Mouse (Mus musculus): Measurements from ENCODE around the gene Fggy. TPM values are rescaled to one million over a fixed set of nuclear protein-coding genes. Genes with fewer than 3 reads are reported as not detected.

Gene Fggy
- polyA plus RNA-seq, 1 experiment from 2014 or later, result 10.9 TPM

- no peaks in the 10 kb centered on the region for H3K9me3 ChIP-seq (ENCODE audit: control insufficient read depth, low read length)
- H3K27ac ChIP-seq (ENCODE audit: low read depth), result no peak overlapping the region
- no peaks in the 10 kb centered on the region for H3K4me1 ChIP-seq (replicated peaks; ENCODE audit: control insufficient read depth, insufficient read depth, low read length)
- WGBS, result 89% methylated on average over 1 of the region's 1 CpGs
- H3K36me3 ChIP-seq (ENCODE audit: control insufficient read depth, insufficient read depth, low read length), result no peaks in the 10 kb centered on the region
- DNase-seq (ENCODE audit: low spot score) (no peak), ATAC-seq (replicated peaks; ENCODE audit: low FRiP score, low TSS enrichment, low read depth) (no peak)
- no peak overlapping the region for H3K4me3 ChIP-seq (ENCODE audit: low read depth, low read length)
- no peaks in the 10 kb centered on the region for H3K27me3 ChIP-seq (replicated peaks; ENCODE audit: control insufficient read depth, insufficient read depth, low read length)
- H3K9ac ChIP-seq (ENCODE audit: low read length), result no peak overlapping the region
- H3K4me2 ChIP-seq (ENCODE audit: low read length), result no peak overlapping the region
Observed at GRCm38 (mm10) chr4:95610663-95611062, 53.4 kb downstream of the Fggy start.

DNA sequence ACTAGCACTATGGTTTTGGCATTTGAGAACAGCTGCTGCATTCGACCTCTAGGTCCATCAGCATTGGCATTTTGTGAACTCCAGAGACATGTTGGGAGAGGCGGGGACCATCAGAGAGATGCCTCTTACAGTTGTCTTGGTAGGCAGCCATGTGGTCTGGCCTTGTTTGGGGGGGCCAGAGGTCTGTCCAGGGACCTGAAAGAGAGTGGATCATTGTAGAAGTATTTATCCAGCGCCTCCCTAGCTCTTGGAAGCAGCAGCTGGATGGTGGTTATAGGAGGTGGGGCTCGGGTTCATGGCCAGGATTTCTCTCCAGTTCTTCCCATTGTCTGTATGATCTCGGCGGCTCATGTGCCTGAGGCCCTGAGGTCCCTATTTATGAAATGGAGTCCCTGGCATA, 54.1 kb downstream of the Fggy start:
- no peaks in the 10 kb centered on the region for H3K36me3 ChIP-seq (ENCODE audit: control insufficient read depth, insufficient read depth, low read length)
- WGBS, result 82% methylated on average over 6 of the region's 6 CpGs
- no peak overlapping the region for H3K27ac ChIP-seq (ENCODE audit: low read depth)
- no peaks in the 10 kb centered on the region for H3K27me3 ChIP-seq (replicated peaks; ENCODE audit: control insufficient read depth, insufficient read depth, low read length)
- ATAC-seq (replicated peaks; ENCODE audit: low FRiP score, low TSS enrichment, low read depth) (no peak), DNase-seq (ENCODE audit: low spot score) (no peak)
- H3K4me2 ChIP-seq (ENCODE audit: low read length), result no peak overlapping the region
- no peaks in the 10 kb centered on the region for H3K9me3 ChIP-seq (ENCODE audit: control insufficient read depth, low read length)
- H3K9ac ChIP-seq (ENCODE audit: low read length), result no peak overlapping the region
- H3K4me1 ChIP-seq (replicated peaks; ENCODE audit: control insufficient read depth, insufficient read depth, low read length), result no peaks in the 10 kb centered on the region
- no peak overlapping the region for H3K4me3 ChIP-seq (ENCODE audit: low read depth, low read length)

DNA sequence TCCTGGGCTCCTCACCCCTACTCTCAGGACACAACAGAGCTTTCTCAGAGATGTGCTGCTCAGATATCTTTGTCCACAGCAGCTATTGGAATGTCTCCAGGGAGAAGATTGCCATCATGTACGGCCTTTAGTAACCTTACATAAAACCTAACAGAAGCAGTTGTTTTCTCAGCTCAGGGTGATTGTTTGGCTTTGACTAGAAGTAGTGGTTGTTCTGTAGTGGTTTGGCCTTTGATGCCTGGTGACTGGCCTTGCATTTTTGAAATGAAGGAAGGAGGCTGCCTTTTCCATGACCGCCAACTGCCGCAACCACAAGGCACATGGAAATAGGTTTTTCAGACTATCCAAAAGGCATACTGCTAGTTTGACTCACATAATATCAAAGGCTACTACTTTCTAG, 63.7 kb downstream of the Fggy start:
- Histone ChIP-seq H3K36me3 (ENCODE audit: control insufficient read depth, insufficient read depth, low read length) (no peaks in the 10 kb centered on the region), H3K4me3 (ENCODE audit: low read depth, low read length) (no peak overlapping the region), H3K4me2 (ENCODE audit: low read length) (no peak overlapping the region), H3K27ac (ENCODE audit: low read depth) (no peak overlapping the region), H3K9ac (ENCODE audit: low read length) (no peak overlapping the region), H3K9me3 (ENCODE audit: control insufficient read depth, low read length) (no peaks in the 10 kb centered on the region), H3K4me1 (replicated peaks; ENCODE audit: control insufficient read depth, insufficient read depth, low read length) (0 out of 2 replicates have a peak, but pooled peaks cover 3% of the 10 kb centered on the region), H3K27me3 (replicated peaks; ENCODE audit: control insufficient read depth, insufficient read depth, low read length) (no peaks in the 10 kb centered on the region)
- ATAC-seq (replicated peaks; ENCODE audit: low FRiP score, low TSS enrichment, low read depth) (no peak), DNase-seq (ENCODE audit: low spot score) (no peak)
- WGBS, result 88% methylated on average over 3 of the region's 3 CpGs

DNA sequence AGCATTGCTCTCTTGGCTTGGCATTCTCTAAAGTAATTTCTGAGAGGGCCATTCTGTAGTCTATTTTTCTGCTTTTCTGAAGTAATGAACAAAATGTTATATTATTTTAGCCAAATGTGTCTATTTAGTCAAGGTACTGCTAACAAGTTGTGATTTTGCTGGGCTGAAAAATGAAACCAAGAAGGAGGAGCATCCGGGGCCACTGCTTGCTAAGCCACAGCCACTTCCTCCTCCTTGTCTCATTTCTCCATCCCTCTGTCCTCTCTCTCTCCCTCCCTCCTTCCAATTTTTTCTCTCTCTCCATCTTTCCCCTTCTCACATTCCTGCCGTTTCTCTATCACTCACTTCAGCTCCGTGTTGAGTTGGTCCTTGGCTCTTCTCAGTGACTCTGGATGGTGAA, 67.4 kb downstream of the Fggy start:
- DNase-seq (ENCODE audit: low spot score) (no peak), ATAC-seq (replicated peaks; ENCODE audit: low FRiP score, low TSS enrichment, low read depth) (no peak)
- no peak overlapping the region for H3K27ac ChIP-seq (ENCODE audit: low read depth)
- no peaks in the 10 kb centered on the region for H3K27me3 ChIP-seq (replicated peaks; ENCODE audit: control insufficient read depth, insufficient read depth, low read length)
- H3K4me3 ChIP-seq (ENCODE audit: low read depth, low read length), result no peak overlapping the region
- H3K4me1 ChIP-seq (replicated peaks; ENCODE audit: control insufficient read depth, insufficient read depth, low read length), result no peaks in the 10 kb centered on the region
- no peaks in the 10 kb centered on the region for H3K9me3 ChIP-seq (ENCODE audit: control insufficient read depth, low read length)
- H3K4me2 ChIP-seq (ENCODE audit: low read length), result no peak overlapping the region
- no peaks in the 10 kb centered on the region for H3K36me3 ChIP-seq (ENCODE audit: control insufficient read depth, insufficient read depth, low read length)
- 88% methylated on average over 3 of the region's 3 CpGs for WGBS
- H3K9ac ChIP-seq (ENCODE audit: low read length), result no peak overlapping the region

GRCm38 (mm10) chr4:95625651-95626050, 68.3 kb downstream of the Fggy start:
- ATAC-seq (replicated peaks; ENCODE audit: low FRiP score, low TSS enrichment, low read depth) (no peak), DNase-seq (ENCODE audit: low spot score) (no peak)
- Histone ChIP-seq H3K9ac (ENCODE audit: low read length) (no peak overlapping the region), H3K4me1 (replicated peaks; ENCODE audit: control insufficient read depth, insufficient read depth, low read length) (no peaks in the 10 kb centered on the region), H3K27me3 (replicated peaks; ENCODE audit: control insufficient read depth, insufficient read depth, low read length) (no peaks in the 10 kb centered on the region), H3K27ac (ENCODE audit: low read depth) (no peak overlapping the region), H3K9me3 (ENCODE audit: control insufficient read depth, low read length) (no peaks in the 10 kb centered on the region), H3K36me3 (ENCODE audit: control insufficient read depth, insufficient read depth, low read length) (no peaks in the 10 kb centered on the region), H3K4me2 (ENCODE audit: low read length) (no peak overlapping the region), H3K4me3 (ENCODE audit: low read depth, low read length) (no peak overlapping the region)
- WGBS, result 76% methylated on average over 4 of the region's 4 CpGs

DNA sequence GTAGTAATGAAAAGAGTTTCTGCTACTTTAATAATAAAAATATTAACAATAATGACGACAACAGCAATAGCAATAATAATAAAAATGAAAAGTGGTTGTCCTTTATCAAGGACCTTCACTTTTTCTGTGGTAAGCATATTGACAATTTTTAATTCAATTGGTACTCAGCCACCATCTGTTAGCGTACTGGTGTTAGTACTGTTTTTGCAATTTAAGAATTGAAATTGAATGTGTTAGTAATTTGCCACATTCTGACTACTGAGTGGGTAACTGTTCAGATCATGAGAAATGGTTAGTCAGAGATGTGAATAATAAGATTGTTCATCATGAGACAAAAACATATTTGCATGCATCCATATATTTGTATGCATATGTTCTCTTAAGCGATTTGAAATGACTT, 68.9 kb downstream of the Fggy start:
- DNase-seq (ENCODE audit: low spot score) (no peak), ATAC-seq (replicated peaks; ENCODE audit: low FRiP score, low TSS enrichment, low read depth) (no peak)
- H3K9me3 ChIP-seq (ENCODE audit: control insufficient read depth, low read length), result no peaks in the 10 kb centered on the region
- H3K36me3 ChIP-seq (ENCODE audit: control insufficient read depth, insufficient read depth, low read length), result no peaks in the 10 kb centered on the region
- H3K9ac ChIP-seq (ENCODE audit: low read length), result no peak overlapping the region
- no peak overlapping the region for H3K27ac ChIP-seq (ENCODE audit: low read depth)
- H3K27me3 ChIP-seq (replicated peaks; ENCODE audit: control insufficient read depth, insufficient read depth, low read length), result no peaks in the 10 kb centered on the region
- WGBS, result 91% methylated on average over 3 of the region's 3 CpGs
- no peak overlapping the region for H3K4me3 ChIP-seq (ENCODE audit: low read depth, low read length)
- no peak overlapping the region for H3K4me2 ChIP-seq (ENCODE audit: low read length)
- H3K4me1 ChIP-seq (replicated peaks; ENCODE audit: control insufficient read depth, insufficient read depth, low read length), result no peaks in the 10 kb centered on the region

DNA sequence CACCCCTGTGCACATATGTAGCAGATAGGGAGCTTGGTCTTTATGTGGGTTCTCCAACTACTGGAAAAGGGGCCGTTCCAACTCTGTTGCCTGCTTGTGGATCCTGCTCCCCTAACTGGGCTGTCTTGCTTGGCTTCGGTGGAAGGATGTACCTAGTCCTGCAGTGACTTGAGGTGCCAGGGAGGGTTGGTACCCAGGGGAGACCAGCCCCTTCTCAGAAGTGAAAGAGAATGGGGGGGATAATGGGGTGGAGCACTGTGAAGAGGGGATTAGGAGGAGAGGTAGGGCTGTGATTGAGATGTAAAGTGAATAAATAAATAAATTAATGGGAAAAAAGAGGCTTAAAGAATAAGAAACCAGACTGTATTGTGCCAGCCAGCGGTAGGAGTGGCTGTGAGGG, 77.6 kb downstream of the Fggy start:
- no peak overlapping the region for H3K9ac ChIP-seq (ENCODE audit: low read length)
- no peaks in the 10 kb centered on the region for H3K36me3 ChIP-seq (ENCODE audit: control insufficient read depth, insufficient read depth, low read length)
- no peak overlapping the region for H3K4me3 ChIP-seq (ENCODE audit: low read depth, low read length)
- DNase-seq (ENCODE audit: low spot score) (no peak), ATAC-seq (replicated peaks; ENCODE audit: low FRiP score, low TSS enrichment, low read depth) (no peak)
- no peak overlapping the region for H3K27ac ChIP-seq (ENCODE audit: low read depth)
- no peaks in the 10 kb centered on the region for H3K27me3 ChIP-seq (replicated peaks; ENCODE audit: control insufficient read depth, insufficient read depth, low read length)
- no peaks in the 10 kb centered on the region for H3K9me3 ChIP-seq (ENCODE audit: control insufficient read depth, low read length)
- H3K4me2 ChIP-seq (ENCODE audit: low read length), result no peak overlapping the region
- WGBS, result 91% methylated on average over 3 of the region's 3 CpGs
- H3K4me1 ChIP-seq (replicated peaks; ENCODE audit: control insufficient read depth, insufficient read depth, low read length), result peaks cover 8% of the 10 kb centered on the region; the same call in 1 of the 2 replicates

DNA sequence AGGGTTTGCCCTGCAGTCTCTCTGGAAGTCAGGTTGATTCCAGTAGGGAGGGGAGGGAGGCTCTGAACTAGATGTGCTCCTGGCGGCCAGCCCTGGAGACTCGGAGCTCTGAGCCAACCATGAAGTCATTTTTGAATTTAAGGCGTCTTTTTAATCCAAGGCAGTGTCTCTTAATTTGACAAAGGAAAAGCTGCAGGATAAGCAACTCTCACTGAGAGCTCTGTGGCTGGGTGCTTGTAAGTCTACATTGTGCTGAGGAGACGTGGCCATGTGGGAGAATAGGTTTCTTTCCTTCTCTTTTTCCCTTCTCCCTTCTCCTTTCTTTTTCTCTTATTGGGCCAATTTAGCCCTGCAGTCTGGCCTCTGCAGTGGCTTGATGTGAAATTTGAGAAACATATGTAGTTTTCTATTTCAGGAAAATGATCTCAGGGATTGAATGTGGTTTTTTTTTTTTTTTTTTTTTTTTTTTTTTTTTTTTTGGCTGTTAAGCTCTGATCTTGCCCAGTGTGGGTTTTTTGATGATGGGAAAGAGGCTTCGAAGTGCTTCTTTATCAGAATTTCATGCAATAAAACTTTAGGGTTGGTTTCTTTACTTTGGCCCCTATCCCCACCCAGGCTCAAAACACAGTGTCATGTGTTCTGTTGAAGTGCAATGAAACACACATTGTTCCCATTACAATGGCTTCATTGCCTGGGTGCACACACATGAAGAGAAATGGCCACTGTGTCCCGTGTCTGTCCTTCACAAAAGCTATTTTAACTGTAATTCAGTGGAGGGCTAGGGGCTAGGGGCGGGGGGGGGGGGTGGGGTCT, 79.8 kb downstream of the Fggy start:
- WGBS, result 34% methylated on average over 7 of the region's 7 CpGs
- Histone ChIP-seq H3K9ac (ENCODE audit: low read length) (no peak overlapping the region), H3K9me3 (ENCODE audit: control insufficient read depth, low read length) (no peaks in the 10 kb centered on the region)

DNA sequence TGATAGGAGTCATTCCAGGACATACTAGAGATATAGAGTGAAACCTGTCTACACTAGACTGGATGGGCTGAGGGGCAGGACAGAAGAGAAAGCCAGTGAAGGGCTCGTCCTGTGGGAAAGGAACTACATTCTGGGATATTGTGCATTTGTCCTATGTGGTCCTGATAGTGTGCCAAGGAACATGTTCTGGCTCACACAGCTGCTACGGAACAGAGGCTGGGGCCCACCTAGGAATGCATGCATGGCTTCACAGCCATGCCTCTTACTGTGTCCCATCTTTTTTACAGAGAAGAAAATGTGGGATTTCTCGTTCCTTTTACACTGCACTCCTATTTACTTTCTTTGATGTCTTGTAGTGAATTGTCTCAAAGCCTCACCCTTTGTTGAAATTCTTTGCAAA, 80.8 kb downstream of the Fggy start:
- Histone ChIP-seq H3K4me2 (ENCODE audit: low read length) (no peak overlapping the region), H3K27me3 (replicated peaks; ENCODE audit: control insufficient read depth, insufficient read depth, low read length) (no peaks in the 10 kb centered on the region), H3K27ac (ENCODE audit: low read depth) (peak overlapping the region; percentile 71), H3K9me3 (ENCODE audit: control insufficient read depth, low read length) (no peaks in the 10 kb centered on the region), H3K4me1 (replicated peaks; ENCODE audit: control insufficient read depth, insufficient read depth, low read length) (peaks cover 8% of the 10 kb centered on the region; the same call in 1 of the 2 replicates), H3K36me3 (ENCODE audit: control insufficient read depth, insufficient read depth, low read length) (no peaks in the 10 kb centered on the region), H3K9ac (ENCODE audit: low read length) (no peak overlapping the region), H3K4me3 (ENCODE audit: low read depth, low read length) (no peak overlapping the region)
- ATAC-seq (replicated peaks; ENCODE audit: low FRiP score, low TSS enrichment, low read depth) (no peak), DNase-seq (ENCODE audit: low spot score) (no peak)
- WGBS, result 75% methylated on average over 3 of the region's 3 CpGs

More for the DNA sequence above, 79.8 kb downstream of the Fggy start:
- Histone ChIP-seq H3K4me2 (ENCODE audit: low read length) (no peak overlapping the region), H3K4me1 (replicated peaks; ENCODE audit: control insufficient read depth, insufficient read depth, low read length) (peaks cover 8% of the 10 kb centered on the region; the same call in 1 of the 2 replicates), H3K27me3 (replicated peaks; ENCODE audit: control insufficient read depth, insufficient read depth, low read length) (no peaks in the 10 kb centered on the region), H3K27ac (ENCODE audit: low read depth) (peak overlapping the region; percentile 71), H3K36me3 (ENCODE audit: control insufficient read depth, insufficient read depth, low read length) (no peaks in the 10 kb centered on the region), H3K4me3 (ENCODE audit: low read depth, low read length) (no peak overlapping the region)
- DNase-seq (ENCODE audit: low spot score) (peak; percentile 67), ATAC-seq (replicated peaks; ENCODE audit: low FRiP score, low TSS enrichment, low read depth) (peak; percentile 80)

Measured in intestine, embryonic 14.5 days (tissue).